Comparison of ENCODE assay signal across 8 mouse cellular contexts in the genomic region with DNA sequence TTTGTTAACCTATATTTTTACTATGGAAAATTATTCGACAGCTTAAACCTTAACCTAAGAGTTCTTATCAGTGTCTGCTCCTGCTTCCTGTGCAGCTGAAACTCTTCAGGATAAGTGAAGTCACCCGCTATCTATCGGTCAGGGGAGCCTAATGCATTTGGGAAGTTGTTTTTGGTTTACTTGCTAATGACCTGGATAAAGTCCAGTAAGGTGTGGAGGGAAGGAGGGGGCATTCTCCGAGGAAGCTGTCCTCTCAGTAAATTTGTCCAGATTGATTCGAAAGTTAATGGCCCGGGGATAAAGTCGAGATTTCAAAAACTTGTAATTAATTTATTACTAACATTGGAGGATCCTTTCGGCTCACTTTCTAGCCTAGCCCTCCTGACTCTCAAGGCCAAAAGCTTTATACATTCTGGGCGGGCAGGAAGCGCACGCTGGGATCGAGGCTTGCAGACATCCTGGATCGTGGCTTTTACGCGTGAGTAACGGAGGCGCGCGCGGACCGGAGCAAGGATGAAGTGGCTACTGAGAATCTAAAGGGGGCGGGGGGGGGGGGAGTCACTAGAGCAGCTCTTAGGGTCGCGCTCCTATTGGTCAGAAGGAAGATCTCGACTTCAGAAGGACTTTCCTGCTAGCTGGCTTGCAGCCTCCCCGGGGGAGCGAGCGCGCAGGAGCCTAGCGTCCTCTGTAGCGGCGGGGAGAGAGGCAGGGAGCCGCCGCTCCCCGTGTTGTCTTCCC. TPM values are rescaled to one million over a fixed set of nuclear protein-coding genes. Genes with fewer than 3 reads are reported as not detected.
DNase-seq lines count a peak whose midpoint lies in the region; ATAC-seq and TF ChIP-seq lines count a peak whose summit lies in the region.

No protein-coding gene starts in this region.

- H3K27ac ChIP-seq in ES-Bruce4 (ENCODE audit: insufficient read depth, low read length): no peak overlapping the region
- H3K27ac ChIP-seq in brown adipose tissue, adult 24 weeks (replicated peaks; ENCODE audit: low read depth, low read length): peak overlapping the region; percentile 87
- no peak overlapping the region for H3K27ac ChIP-seq in forebrain, embryonic 12.5 days
- peak overlapping the region; percentile 90; the same call in 1 of the 2 replicates for H3K27ac ChIP-seq in lung, postnatal 0 days (ENCODE audit: low read length)

- no peak for TF ChIP-seq EP300 in ES-Bruce4 (IDR thresholded peaks at IDR 0.05; ENCODE audit: insufficient read depth, low read depth, low read length)
- TF ChIP-seq EP300 in lung, postnatal 0 days (IDR thresholded peaks at IDR 0.05): 0 out of 2 replicates have a peak, but pooled peaks have one; percentile 14

- H3K4me2 ChIP-seq in forebrain, embryonic 12.5 days: peak overlapping the region; percentile 78
- peak overlapping the region; percentile 69 for H3K4me2 ChIP-seq in lung, postnatal 0 days (replicated peaks; ENCODE audit: low read depth, low read length)

- peak overlapping the region; percentile 59 for H3K4me3 ChIP-seq in ES-Bruce4 (ENCODE audit: low read depth, low read length)
- peak overlapping the region; percentile 72 for H3K4me3 ChIP-seq in brown adipose tissue, adult 24 weeks (ENCODE audit: insufficient read depth, low read depth, low read length)
- peak overlapping the region; percentile 63 for H3K4me3 ChIP-seq in forebrain, embryonic 12.5 days (replicated peaks)
- H3K4me3 ChIP-seq in lung, postnatal 0 days (ENCODE audit: low read depth, low read length): peak overlapping the region; percentile 62

- TF ChIP-seq POLR2A in ES-Bruce4 (IDR thresholded peaks at IDR 0.05; ENCODE audit: insufficient read depth, low read length): no peak

- H3K36me3 ChIP-seq in ES-Bruce4 (ENCODE audit: control insufficient read depth, insufficient read depth, low read length, poor library complexity, severe bottlenecking): no peaks in the 10 kb centered on the region
- no peaks in the 10 kb centered on the region for H3K36me3 ChIP-seq in forebrain, embryonic 12.5 days (replicated peaks)
- no peaks in the 10 kb centered on the region for H3K36me3 ChIP-seq in lung, postnatal 0 days (ENCODE audit: insufficient read depth, low read length)

- 1% methylated on average over 35 of the region's 35 CpGs for WGBS in forebrain, embryonic 12.5 days
- 2% methylated on average over 35 of the region's 35 CpGs for WGBS in lung, postnatal 0 days

- intact Hi-C loops in heart, postnatal 14 days (cut with DNase I): loop anchor here (10.0 kb wide), 1 partner anchor 81 kb away; no protein-coding TSS in a partner anchor

- no peaks in the 10 kb centered on the region for H3K9me3 ChIP-seq in ES-Bruce4 (replicated peaks; ENCODE audit: control insufficient read depth, insufficient read depth, low read length, poor library complexity, severe bottlenecking)
- no peaks in the 10 kb centered on the region for H3K9me3 ChIP-seq in forebrain, embryonic 12.5 days
- H3K9me3 ChIP-seq in lung, postnatal 0 days (ENCODE audit: low read length): no peaks in the 10 kb centered on the region

- H3K27me3 ChIP-seq in ES-Bruce4 (ENCODE audit: control insufficient read depth, insufficient read depth, low read length, poor library complexity, severe bottlenecking): peaks cover 2% of the 10 kb centered on the region
- peaks cover 8% of the 10 kb centered on the region; the same call in 1 of the 2 replicates for H3K27me3 ChIP-seq in forebrain, embryonic 12.5 days
- H3K27me3 ChIP-seq in lung, postnatal 0 days (replicated peaks; ENCODE audit: insufficient read depth, low read length): 0 out of 2 replicates have a peak, but pooled peaks cover 3% of the 10 kb centered on the region

- no peak for TF ChIP-seq CTCF in ES-Bruce4 (IDR thresholded peaks at IDR 0.05; ENCODE audit: low read depth, low read length)
- TF ChIP-seq CTCF in lung, postnatal 0 days (IDR thresholded peaks at IDR 0.05): no peak

- no peaks in the 10 kb centered on the region for H3K4me1 ChIP-seq in ES-Bruce4 (ENCODE audit: control insufficient read depth, insufficient read depth, low read length)
- peaks cover 2% of the 10 kb centered on the region; the same call in 1 of the 2 replicates for H3K4me1 ChIP-seq in brown adipose tissue, adult 24 weeks (ENCODE audit: control insufficient read depth, insufficient read depth, insufficient read length, low read length)
- no peaks in the 10 kb centered on the region; the same call in 1 of the 2 replicates for H3K4me1 ChIP-seq in forebrain, embryonic 12.5 days
- no peaks in the 10 kb centered on the region for H3K4me1 ChIP-seq in lung, postnatal 0 days (ENCODE audit: insufficient read depth, low read depth, low read length)

- peak; percentile 79 for ATAC-seq in forebrain, embryonic 12.5 days (ENCODE audit: low FRiP score)
- peak; percentile 78 for ATAC-seq in lung, postnatal 0 days
- ATAC-seq in erythroid progenitor cell, adult 5-6 weeks (replicated peaks; ENCODE audit: low FRiP score, poor library complexity, severe bottlenecking): no peak

- peak; percentile 80 to 81 for DNase-seq in heart, postnatal 14 days
- DNase-seq in kidney, postnatal 4 days: peak; percentile 64 to 79
- peak; percentile 60 for DNase-seq in lung, postnatal 0 days (ENCODE audit: low spot score)
- DNase-seq in ovary, adult 18-20 months (ENCODE audit: low spot score): peak; percentile 43

- H3K9ac ChIP-seq in ES-Bruce4 (ENCODE audit: low read depth, poor library complexity, severe bottlenecking): no peak overlapping the region
- H3K9ac ChIP-seq in forebrain, embryonic 12.5 days: peak overlapping the region; percentile 62
- H3K9ac ChIP-seq in lung, postnatal 0 days (replicated peaks; ENCODE audit: low read depth): peak overlapping the region; percentile 41

RNA-seq across cellular contexts. Expression of a gene that starts 19.6 kb away (rescaled TPM):
- not detected in 2 replicates for polyA plus RNA-seq in ES-Bruce4 (2011; ENCODE audit: insufficient read depth, insufficient read length, low read depth, missing spikeins)
- polyA plus RNA-seq in brown adipose tissue, adult 24 weeks (2012; ENCODE audit: insufficient read depth, insufficient read length, missing spikeins): 14.3 and 24.7 TPM in 2 replicates
- 29.4 and 33.3 TPM in 2 replicates for polyA plus RNA-seq in forebrain, embryonic 12.5 days (2016; fragmentation: Nextera tagmentation; extraction: Ambion mirVana)
- 10 to 100 TPM; 67.9 to 74.7 TPM for total RNA-seq in heart, postnatal 14 days (2021)
- polyA plus RNA-seq in lung, postnatal 0 days (2015; fragmentation: Nextera tagmentation; extraction: Ambion mirVana): 35.3 and 45.9 TPM in 2 replicates
- total RNA-seq in erythroid progenitor cell, adult 5-6 weeks (2015; ENCODE audit: low replicate concordance): 14.7 and 15.1 TPM in 2 replicates
- total RNA-seq in erythroid progenitor cell, adult 5-6 weeks (2017; ENCODE audit: low replicate concordance): 5.9 and 9.8 TPM in 2 replicates

Comparison
In these comparisons a context has a peak if more than half of its experiments do, and no peak if none do; other contexts are left out.
1. H3K27ac ChIP-seq: peak in brown adipose tissue, adult 24 weeks (single experiment) and lung, postnatal 0 days (single experiment); none in ES-Bruce4 (single experiment) and forebrain, embryonic 12.5 days (single experiment).
2. RNA of a gene that starts 19.6 kb away (polyA plus RNA-seq): 35.3 to 45.9 TPM in lung, postnatal 0 days, 29.4 to 33.3 TPM in forebrain, embryonic 12.5 days and 14.3 to 24.7 TPM in brown adipose tissue, adult 24 weeks; not detected in ES-Bruce4; every median in the first group is over 10 times any median in the second.
3. Peak in every context shown above with its lines, with median percentiles within 50 percentile points of each other: H3K4me3 ChIP-seq and DNase-seq.